Mouse (Mus musculus) hindbrain, embryonic 11.5 days (tissue): Measurements from ENCODE around the gene Tspan9. TPM values are rescaled to one million over a fixed set of nuclear protein-coding genes. Genes with fewer than 3 reads are reported as not detected.

Experiments used
- ATAC-seq: fragments of 200-750 bp; cut with Nextera tagmentation; 2 replicates; pipeline ENCODE4 v1.8.0; 2017; ENCODE audit warnings: mild to moderate bottlenecking, moderate TSS enrichment, moderate library complexity; ENCODE audit not compliant: low FRiP score
- DNase-seq: peaks from one replicate; pipeline ENCODE4 v3.0.0-alpha.2; 2015; ENCODE audit warnings: low spot score
- H3K27ac ChIP-seq: fragments of 300-500 bp; sonication (generic); 2 replicates; pipeline ENCODE4 v1.5.1; 2014; ENCODE audit warnings: mild to moderate bottlenecking, low read depth, low read length
- H3K27me3 ChIP-seq: fragments of 300-500 bp; sonication (generic); 2 replicates; pipeline ENCODE4 v1.6.1; 2014; ENCODE audit warnings: mild to moderate bottlenecking, low read length, moderate library complexity, mixed read lengths; ENCODE audit not compliant: control insufficient read depth, insufficient read depth
- H3K36me3 ChIP-seq: fragments of 300-500 bp; sonication (generic); 2 replicates; pipeline ENCODE4 v1.6.1; 2014; ENCODE audit warnings: mild to moderate bottlenecking, low read length, moderate library complexity, mixed read lengths; ENCODE audit not compliant: control insufficient read depth, insufficient read depth
- H3K4me1 ChIP-seq: fragments of 300-500 bp; sonication (generic); replicated peaks from 2 replicates; pipeline ENCODE4 v1.6.1; 2014; ENCODE audit warnings: low read length, mixed read lengths; ENCODE audit not compliant: control insufficient read depth, insufficient read depth
- H3K4me2 ChIP-seq: fragments of 300-500 bp; sonication (generic); replicated peaks from 2 replicates; pipeline ENCODE4 v1.6.1; 2014; ENCODE audit warnings: mild to moderate bottlenecking, low read depth, low read length
- H3K4me3 ChIP-seq: fragments of 300-500 bp; sonication (generic); 2 replicates; pipeline ENCODE4 v1.5.1; 2014; ENCODE audit warnings: low read depth, low read length
- H3K9ac ChIP-seq: fragments of 300-500 bp; sonication (generic); 2 replicates; pipeline ENCODE4 v1.6.1; 2014; ENCODE audit warnings: low read depth, low read length
- H3K9me3 ChIP-seq: fragments of 300-500 bp; sonication (generic); 2 replicates; pipeline ENCODE4 v1.6.1; 2016; ENCODE audit warnings: low read length; ENCODE audit not compliant: control insufficient read depth
- WGBS: fragments of 180-500 bp; shearing (Covaris S2); extraction: QIAGEN DNeasy Blood & Tissue Kit; methylation state at CpG from one replicate; pipeline ENCODE4 v1.1.7; 2014; 5-methylcytosine and 5-hydroxymethylcytosine counted together
- polyA plus RNA-seq: library from polyadenylated mRNA; unstranded; fragments of >200 nt; fragmentation: Nextera tagmentation; extraction: Ambion mirVana; gene quantifications from 2 replicates; pipeline ENCODE4 v1.2.1, GENCODE M21; 2014

Tspan9 gene
- polyA plus RNA-seq, 1 experiment from 2014 or later, result 46.2 TPM

DNA sequence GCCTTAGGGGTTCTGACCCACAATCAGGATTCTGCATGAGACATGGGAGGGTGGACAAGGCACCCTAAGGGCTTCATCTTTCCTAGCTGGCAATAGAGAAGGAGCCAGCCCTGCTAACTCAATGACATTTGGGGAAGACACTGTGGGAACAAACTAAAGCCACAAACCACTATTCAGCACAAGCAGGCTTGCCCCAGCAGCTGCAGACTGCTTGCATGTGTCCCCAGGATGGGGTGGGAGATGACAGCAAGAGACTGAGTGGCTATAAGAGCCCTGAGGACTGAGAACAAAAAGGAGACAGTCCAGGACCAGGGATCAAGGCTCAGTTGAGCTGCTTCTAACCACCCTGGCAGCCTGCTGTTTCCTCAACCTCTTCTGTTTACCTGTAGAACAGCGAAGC is 141.8 kb downstream of the Tspan9 start:
- no peak overlapping the region for H3K27ac ChIP-seq
- H3K36me3 ChIP-seq, result no peaks in the 10 kb centered on the region
- H3K4me1 ChIP-seq, result 0 out of 2 replicates have a peak, but pooled peaks cover 4% of the 10 kb centered on the region
- WGBS, result 41% methylated on average over 1 of the region's 1 CpGs
- H3K9ac ChIP-seq, result no peak overlapping the region
- no peaks in the 10 kb centered on the region for H3K9me3 ChIP-seq
- no peaks in the 10 kb centered on the region for H3K27me3 ChIP-seq
- H3K4me2 ChIP-seq, result no peak overlapping the region
- ATAC-seq (no peak), DNase-seq (no peak)
- no peak overlapping the region for H3K4me3 ChIP-seq

- H3K9me3 ChIP-seq, result no peaks in the 10 kb centered on the region
- 0 out of 2 replicates have a peak, but pooled peaks cover 2% of the 10 kb centered on the region for H3K4me1 ChIP-seq
- WGBS, result 78% methylated on average over 3 of the region's 3 CpGs
- ATAC-seq, result no peak
- no peak for DNase-seq
- no peak overlapping the region for H3K27ac ChIP-seq
- H3K4me3 ChIP-seq, result no peak overlapping the region
- H3K27me3 ChIP-seq, result no peaks in the 10 kb centered on the region
- no peak overlapping the region for H3K9ac ChIP-seq
- no peak overlapping the region for H3K4me2 ChIP-seq
- no peaks in the 10 kb centered on the region for H3K36me3 ChIP-seq
Observed at GRCm38 (mm10) chr6:128000777-128001176, 142.6 kb downstream of the Tspan9 start.

GRCm38 (mm10) chr6:127999118-127999517 is 144.3 kb downstream of the Tspan9 start:
- Histone ChIP-seq H3K4me1 (0 out of 2 replicates have a peak, but pooled peaks cover 2% of the 10 kb centered on the region), H3K36me3 (no peaks in the 10 kb centered on the region), H3K27me3 (no peaks in the 10 kb centered on the region), H3K9ac (no peak overlapping the region), H3K4me3 (no peak overlapping the region), H3K4me2 (no peak overlapping the region), H3K27ac (no peak overlapping the region), H3K9me3 (no peaks in the 10 kb centered on the region)
- ATAC-seq (no peak), DNase-seq (no peak)
- 98% methylated on average over 2 of the region's 2 CpGs for WGBS

DNA sequence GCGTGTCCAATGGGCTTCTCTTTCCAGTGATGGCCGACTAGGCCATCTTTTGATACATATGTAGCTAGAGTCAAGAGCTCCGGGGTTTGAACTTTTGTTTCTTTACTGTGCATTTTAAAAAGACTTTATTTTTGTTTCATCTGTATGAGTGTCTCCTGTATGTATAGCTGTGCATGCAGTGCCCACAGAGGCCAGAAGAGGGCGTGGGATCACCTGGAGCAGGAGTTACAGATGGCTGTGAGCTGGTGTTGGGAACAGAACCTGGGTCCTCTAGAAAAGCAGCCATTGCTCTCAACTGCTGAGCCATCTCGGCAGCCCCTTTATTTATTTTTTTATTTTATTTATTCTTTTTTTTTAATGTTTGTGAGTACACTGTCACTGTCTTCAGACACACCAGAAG is 146.5 kb downstream of the Tspan9 start:
- ATAC-seq, result no peak
- no peak overlapping the region for H3K27ac ChIP-seq
- H3K9ac ChIP-seq, result no peak overlapping the region
- H3K4me3 ChIP-seq, result no peak overlapping the region
- H3K4me1 ChIP-seq, result 0 out of 2 replicates have a peak, but pooled peaks cover under 1% of the 10 kb centered on the region
- H3K4me2 ChIP-seq, result no peak overlapping the region
- WGBS, result 81% methylated on average over 4 of the region's 5 CpGs
- no peaks in the 10 kb centered on the region for H3K36me3 ChIP-seq
- H3K27me3 ChIP-seq, result no peaks in the 10 kb centered on the region
- DNase-seq, result no peak
- H3K9me3 ChIP-seq, result no peaks in the 10 kb centered on the region

DNA sequence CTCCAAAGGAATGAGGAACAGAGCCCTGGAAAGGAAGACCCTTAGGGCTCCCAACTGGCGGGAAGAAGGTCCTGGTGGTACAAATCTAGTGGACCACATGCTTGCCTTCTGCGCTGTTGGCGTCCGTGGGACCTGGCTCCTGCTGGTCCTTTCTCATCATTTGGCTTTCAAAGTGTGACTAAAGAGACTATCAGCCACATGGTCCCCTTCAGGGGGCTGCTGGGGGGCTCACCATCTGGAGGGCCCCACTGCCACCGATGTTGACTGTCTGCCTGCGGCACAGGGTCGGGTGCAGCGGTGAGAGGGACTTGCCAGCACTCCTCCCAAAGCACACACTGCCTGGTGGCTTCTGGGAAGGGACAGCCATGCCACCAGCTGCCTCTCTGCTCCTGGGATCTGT is 150.4 kb downstream of the Tspan9 start:
- no peak overlapping the region for H3K4me3 ChIP-seq
- no peak overlapping the region for H3K27ac ChIP-seq
- H3K9me3 ChIP-seq, result no peaks in the 10 kb centered on the region
- no peak overlapping the region for H3K4me2 ChIP-seq
- no peak for DNase-seq
- WGBS, result 86% methylated on average over 8 of the region's 8 CpGs
- no peak for ATAC-seq
- H3K36me3 ChIP-seq, result no peaks in the 10 kb centered on the region
- H3K27me3 ChIP-seq, result no peaks in the 10 kb centered on the region
- H3K4me1 ChIP-seq, result no peaks in the 10 kb centered on the region
- no peak overlapping the region for H3K9ac ChIP-seq

GRCm38 (mm10) chr6:127991509-127992176 is 151.8 kb downstream of the Tspan9 start:
- H3K4me1 ChIP-seq, result no peaks in the 10 kb centered on the region
- no peak overlapping the region for H3K9ac ChIP-seq
- no peak for ATAC-seq
- DNase-seq, result no peak
- H3K27me3 ChIP-seq, result no peaks in the 10 kb centered on the region
- H3K36me3 ChIP-seq, result no peaks in the 10 kb centered on the region
- H3K4me2 ChIP-seq, result no peak overlapping the region
- H3K4me3 ChIP-seq, result no peak overlapping the region
- no peak overlapping the region for H3K27ac ChIP-seq
- WGBS, result 91% methylated on average over 11 of the region's 11 CpGs
- H3K9me3 ChIP-seq, result no peaks in the 10 kb centered on the region

GRCm38 (mm10) chr6:127989624-127990212 is 153.7 kb downstream of the Tspan9 start:
- Histone ChIP-seq H3K36me3 (no peaks in the 10 kb centered on the region), H3K4me2 (no peak overlapping the region), H3K9me3 (no peaks in the 10 kb centered on the region), H3K4me1 (no peaks in the 10 kb centered on the region), H3K27ac (no peak overlapping the region), H3K4me3 (no peak overlapping the region), H3K9ac (0 out of 2 replicates have a peak overlapping the region, but pooled peaks have one; percentile 19), H3K27me3 (no peaks in the 10 kb centered on the region)
- DNase-seq, result no peak
- 72% methylated on average over 11 of the region's 11 CpGs for WGBS
- no peak for ATAC-seq

GRCm38 (mm10) chr6:127988944-127989494 is 154.4 kb downstream of the Tspan9 start:
- Histone ChIP-seq H3K27ac (no peak overlapping the region), H3K27me3 (no peaks in the 10 kb centered on the region), H3K9me3 (no peaks in the 10 kb centered on the region), H3K4me2 (no peak overlapping the region), H3K36me3 (no peaks in the 10 kb centered on the region), H3K4me1 (no peaks in the 10 kb centered on the region), H3K9ac (no peak overlapping the region), H3K4me3 (no peak overlapping the region)
- ATAC-seq (no peak), DNase-seq (no peak)
- WGBS, result 66% methylated on average over 12 of the region's 12 CpGs

DNA sequence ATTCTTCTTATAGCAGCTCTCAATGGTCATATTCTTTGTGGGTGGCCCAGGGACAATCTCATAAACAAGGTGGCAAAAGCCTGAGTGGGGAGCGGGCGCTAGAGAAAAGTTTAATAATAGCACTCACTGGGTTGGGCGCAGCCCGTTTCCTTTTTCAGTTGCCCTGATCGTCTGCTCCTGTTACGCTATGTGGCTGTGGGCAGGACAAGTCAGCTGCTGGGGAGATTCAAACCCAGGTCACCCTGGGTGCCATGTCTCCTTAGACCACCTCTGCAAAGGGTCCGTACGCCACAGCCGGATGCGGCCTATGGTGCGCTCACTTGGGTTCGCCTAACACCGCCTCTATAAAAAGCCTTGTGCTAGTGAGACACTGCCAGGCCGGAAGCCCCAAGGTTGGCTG is 156.0 kb downstream of the Tspan9 start:
- Histone ChIP-seq H3K9ac (no peak overlapping the region), H3K9me3 (no peaks in the 10 kb centered on the region), H3K4me3 (no peak overlapping the region), H3K4me2 (no peak overlapping the region), H3K27me3 (no peaks in the 10 kb centered on the region), H3K4me1 (no peaks in the 10 kb centered on the region), H3K27ac (no peak overlapping the region), H3K36me3 (no peaks in the 10 kb centered on the region)
- DNase-seq (no peak), ATAC-seq (no peak)
- 93% methylated on average over 14 of the region's 14 CpGs for WGBS
